ENCODE assay signal across 8 mouse cellular contexts in genomic region chr1:191573906-191574639, GRCm38 (mm10). TPM values are rescaled to one million over a fixed set of nuclear protein-coding genes. Genes with fewer than 3 reads are reported as not detected.
DNase-seq lines count a peak whose midpoint lies in the region; ATAC-seq and TF ChIP-seq lines count a peak whose summit lies in the region.

No protein-coding gene starts in this region.

- peak overlapping the region; percentile 93 for H3K27ac ChIP-seq in lung, embryonic 15.5 days
- H3K27ac ChIP-seq in bone marrow, adult 2 months (ENCODE audit: control insufficient read depth, insufficient read depth, low read depth, low read length, poor library complexity), result no peak overlapping the region
- 0 out of 2 replicates have a peak overlapping the region, but pooled peaks have one; percentile 52 for H3K27ac ChIP-seq in hindbrain, embryonic 13.5 days
- no peak overlapping the region for H3K27ac ChIP-seq in midbrain, embryonic 14.5 days (replicated peaks; ENCODE audit: low read depth, low read length)

- TF ChIP-seq POLR2A in bone marrow, adult 2 months (IDR thresholded peaks at IDR 0.05; ENCODE audit: borderline replicate concordance, control insufficient read depth, low read depth, low read length), result no peak

- H3K9me3 ChIP-seq in lung, embryonic 15.5 days, result no peaks in the 10 kb centered on the region
- no peaks in the 10 kb centered on the region for H3K9me3 ChIP-seq in hindbrain, embryonic 13.5 days
- no peaks in the 10 kb centered on the region for H3K9me3 ChIP-seq in midbrain, embryonic 14.5 days (ENCODE audit: control insufficient read depth, low read length)

- H3K4me3 ChIP-seq in lung, embryonic 15.5 days, result peak overlapping the region; percentile 78
- H3K4me3 ChIP-seq in bone marrow, adult 2 months (replicated peaks; ENCODE audit: control insufficient read depth, low read depth, low read length), result peak overlapping the region; percentile 86
- peak overlapping the region; percentile 70 for H3K4me3 ChIP-seq in hindbrain, embryonic 13.5 days
- H3K4me3 ChIP-seq in midbrain, embryonic 14.5 days (replicated peaks; ENCODE audit: low read depth, low read length), result peak overlapping the region; percentile 72

- ATAC-seq in lung, embryonic 15.5 days (ENCODE audit: borderline replicate concordance, extremely low read depth, low FRiP score, low TSS enrichment), result no peak
- ATAC-seq in hindbrain, embryonic 13.5 days (ENCODE audit: low FRiP score), result no peak
- ATAC-seq in midbrain, embryonic 14.5 days (ENCODE audit: low FRiP score, low TSS enrichment), result no peak

- H3K27me3 ChIP-seq in lung, embryonic 15.5 days, result no peaks in the 10 kb centered on the region
- H3K27me3 ChIP-seq in hindbrain, embryonic 13.5 days, result no peaks in the 10 kb centered on the region
- H3K27me3 ChIP-seq in midbrain, embryonic 14.5 days (ENCODE audit: control insufficient read depth, insufficient read depth, low read length), result no peaks in the 10 kb centered on the region

- WGBS in lung, embryonic 15.5 days, result under 1% methylated on average over 13 of the region's 13 CpGs
- 1% methylated on average over 13 of the region's 13 CpGs for WGBS in bone marrow, adult 2 months
- WGBS in hindbrain, embryonic 13.5 days, result 2% methylated on average over 13 of the region's 13 CpGs
- whole genome bisulfite sequencing in midbrain, embryonic 14.5 days, result 3% methylated on average over 13 of the region's 13 CpGs

- peaks cover 8% of the 10 kb centered on the region for H3K36me3 ChIP-seq in lung, embryonic 15.5 days
- no peaks in the 10 kb centered on the region for H3K36me3 ChIP-seq in hindbrain, embryonic 13.5 days
- H3K36me3 ChIP-seq in midbrain, embryonic 14.5 days (ENCODE audit: control insufficient read depth, insufficient read depth, low read length), result no peaks in the 10 kb centered on the region

- peaks cover 30% of the 10 kb centered on the region for H3K4me1 ChIP-seq in lung, embryonic 15.5 days
- H3K4me1 ChIP-seq in bone marrow, adult 2 months (ENCODE audit: control insufficient read depth, insufficient read depth, low read length), result no peaks in the 10 kb centered on the region; the same call in 1 of the 2 replicates
- peaks cover 33% of the 10 kb centered on the region for H3K4me1 ChIP-seq in hindbrain, embryonic 13.5 days (replicated peaks)
- peaks cover 18% of the 10 kb centered on the region for H3K4me1 ChIP-seq in midbrain, embryonic 14.5 days (ENCODE audit: control insufficient read depth, insufficient read depth, low read length)

- no peak for TF ChIP-seq CTCF in bone marrow, adult 2 months (IDR thresholded peaks at IDR 0.05; ENCODE audit: control insufficient read depth, insufficient read depth, low read length)

- no peak for DNase-seq in lung, adult 18-20 months
- peak; percentile 4 for DNase-seq in midbrain, embryonic 14.5 days
- no peak for DNase-seq in cerebellum, adult 11-12 months
- no peak for DNase-seq in right cerebral cortex, adult 18-20 months
- DNase-seq in layer of hippocampus, adult 11-12 months (ENCODE audit: low spot score), result no peak

- peak overlapping the region; percentile 67 for H3K9ac ChIP-seq in lung, embryonic 15.5 days
- peak overlapping the region; percentile 77 for H3K9ac ChIP-seq in hindbrain, embryonic 13.5 days
- H3K9ac ChIP-seq in midbrain, embryonic 14.5 days (replicated peaks; ENCODE audit: low read length), result peak overlapping the region; percentile 50; the same call in 1 of the 2 replicates

- peak overlapping the region; percentile 54 for H3K4me2 ChIP-seq in lung, embryonic 15.5 days
- peak overlapping the region; percentile 94 for H3K4me2 ChIP-seq in hindbrain, embryonic 13.5 days
- peak overlapping the region; percentile 91 for H3K4me2 ChIP-seq in midbrain, embryonic 14.5 days (ENCODE audit: low read length)

RNA-seq across cellular contexts. Expression of gene Dtl, which starts 1.3 kb away (rescaled TPM):
- 57.8 and 59.6 TPM in 2 replicates for polyA plus RNA-seq in lung, embryonic 15.5 days (2015; fragmentation: Nextera tagmentation; extraction: Ambion mirVana)
- polyA plus RNA-seq in bone marrow, adult 2 months (2011; ENCODE audit: insufficient read depth, insufficient read length, low replicate concordance, missing spikeins), result 23.5 and 24.8 TPM in 2 replicates
- polyA plus RNA-seq in hindbrain, embryonic 13.5 days (2015; fragmentation: Nextera tagmentation; extraction: Ambion mirVana), result 11.4 TPM in 2 replicates
- polyA plus RNA-seq in midbrain, embryonic 14.5 days (2014; fragmentation: Nextera tagmentation; extraction: Ambion mirVana), result 4.8 and 10.4 TPM in 2 replicates

RNA-seq across cellular contexts. Expression of gene Ints7, which starts 1.4 kb away (rescaled TPM):
- polyA plus RNA-seq in lung, embryonic 15.5 days (2015; fragmentation: Nextera tagmentation; extraction: Ambion mirVana), result 56.3 TPM in 2 replicates
- polyA plus RNA-seq in bone marrow, adult 2 months (2011; ENCODE audit: insufficient read depth, insufficient read length, low replicate concordance, missing spikeins), result 21.0 and 32.1 TPM in 2 replicates
- 44.0 and 48.2 TPM in 2 replicates for polyA plus RNA-seq in hindbrain, embryonic 13.5 days (2015; fragmentation: Nextera tagmentation; extraction: Ambion mirVana)
- polyA plus RNA-seq in midbrain, embryonic 14.5 days (2014; fragmentation: Nextera tagmentation; extraction: Ambion mirVana), result 32.0 and 43.6 TPM in 2 replicates

Comparison
In these comparisons a context has a peak if more than half of its experiments do, and no peak if none do; other contexts are left out.
1. H3K27ac ChIP-seq: peak in lung, embryonic 15.5 days (single experiment) and hindbrain, embryonic 13.5 days (single experiment); none in bone marrow, adult 2 months (single experiment) and midbrain, embryonic 14.5 days (single experiment).
2. Peak in every context shown above with its lines, with median percentiles within 50 percentile points of each other: H3K4me2 ChIP-seq, H3K4me3 ChIP-seq and H3K9ac ChIP-seq.